In the genomic region with DNA sequence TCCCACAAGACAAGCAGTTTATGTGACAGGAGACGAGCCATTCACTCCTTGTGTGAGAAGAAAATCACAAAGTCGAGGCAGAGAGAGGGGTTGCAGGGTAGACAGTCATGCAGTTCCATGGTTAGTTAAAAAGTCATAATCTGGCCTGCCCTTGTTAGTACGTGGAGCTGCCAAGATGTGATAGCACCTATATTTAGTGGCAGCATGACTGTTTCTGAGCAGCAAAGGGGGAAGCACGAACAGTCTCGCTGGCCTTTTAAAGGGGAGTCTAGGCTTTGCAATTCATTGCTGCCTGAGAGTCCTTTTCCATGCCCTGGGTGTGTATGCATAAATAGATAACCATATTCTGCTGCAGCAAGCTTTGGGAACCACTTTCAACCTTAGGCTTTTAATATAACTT, we compare ENCODE assay signal across 18 mouse cellular contexts.
A peak's percentile ranks its signal among the peaks of the same experiment; 100 is the strongest.
DNase-seq lines count a peak whose midpoint lies in the region; ATAC-seq and TF ChIP-seq lines count a peak whose summit lies in the region.
"Had no signal": no experiment of that assay in that cellular context is flagged by ENCODE, and none has a peak within 500 bp of the region (broad histone marks: within the 10 kb centered on the region; RNA-seq: fewer than 3 reads in every experiment).

No protein-coding gene starts in this region.

- no peaks in the 10 kb centered on the region for H3K27me3 ChIP-seq in heart, embryonic 13.5 days (replicated peaks)
- no peaks in the 10 kb centered on the region for H3K27me3 ChIP-seq in heart, embryonic 15.5 days
- no peaks in the 10 kb centered on the region for H3K27me3 ChIP-seq in intestine, postnatal 0 days (replicated peaks; ENCODE audit: control insufficient read depth, insufficient read depth, low read length)
- H3K27me3 ChIP-seq: hindbrain, embryonic 12.5 days; kidney, embryonic 15.5 days had no signal

- H3K4me2 ChIP-seq in heart, embryonic 13.5 days = no peak overlapping the region
- H3K4me2 ChIP-seq in heart, embryonic 15.5 days = peak overlapping the region; percentile 19; the same call in 1 of the 2 replicates
- no peak overlapping the region for H3K4me2 ChIP-seq in intestine, postnatal 0 days (replicated peaks; ENCODE audit: low read depth)
- H3K4me2 ChIP-seq: hindbrain, embryonic 12.5 days; kidney, embryonic 15.5 days had no signal

- H3K9ac ChIP-seq in heart, embryonic 13.5 days = peak overlapping the region; percentile 28; the same call in 1 of the 2 replicates
- no peak overlapping the region for H3K9ac ChIP-seq in heart, embryonic 15.5 days
- H3K9ac ChIP-seq in intestine, postnatal 0 days (ENCODE audit: low read depth, low read length) = no peak overlapping the region
- H3K9ac ChIP-seq: hindbrain, embryonic 12.5 days; kidney, embryonic 15.5 days had no signal

- no peaks in the 10 kb centered on the region for H3K9me3 ChIP-seq in heart, embryonic 13.5 days
- no peaks in the 10 kb centered on the region for H3K9me3 ChIP-seq in heart, embryonic 15.5 days (replicated peaks)
- H3K9me3 ChIP-seq in intestine, postnatal 0 days (ENCODE audit: control insufficient read depth) = no peaks in the 10 kb centered on the region
- H3K9me3 ChIP-seq: embryonic facial prominence, embryonic 10.5 days; hindbrain, embryonic 12.5 days; kidney, embryonic 15.5 days had no signal

- no peak for TF ChIP-seq CTCF in intestine, postnatal 0 days (IDR thresholded peaks at IDR 0.05; ENCODE audit: low read depth)

- peaks cover 37% of the 10 kb centered on the region for H3K36me3 ChIP-seq in heart, embryonic 13.5 days
- H3K36me3 ChIP-seq in heart, embryonic 15.5 days = peaks cover 8% of the 10 kb centered on the region; the same call in 1 of the 2 replicates
- peaks cover 54% of the 10 kb centered on the region for H3K36me3 ChIP-seq in intestine, postnatal 0 days (ENCODE audit: control insufficient read depth, insufficient read depth)
- H3K36me3 ChIP-seq: kidney, embryonic 15.5 days had no signal

- no peak for ATAC-seq in heart, embryonic 13.5 days (ENCODE audit: extremely low read depth, insufficient number of reproducible peaks, low FRiP score, low TSS enrichment)
- ATAC-seq in heart, embryonic 15.5 days (replicated peaks; ENCODE audit: insufficient number of reproducible peaks, insufficient read depth, low FRiP score, low read depth) = no peak
- ATAC-seq in intestine, postnatal 0 days = no peak
- ATAC-seq: forebrain, embryonic 14.5 days had no signal

- 38% methylated on average over 5 of the region's 5 CpGs for WGBS in heart, embryonic 13.5 days
- 43% methylated on average over 5 of the region's 5 CpGs for WGBS in heart, embryonic 15.5 days
- WGBS in intestine, postnatal 0 days = 82% methylated on average over 5 of the region's 5 CpGs

- H3K27ac ChIP-seq in heart, embryonic 13.5 days (replicated peaks) = peak overlapping the region; percentile 65
- peak overlapping the region; percentile 71 for H3K27ac ChIP-seq in heart, embryonic 15.5 days
- no peak overlapping the region for H3K27ac ChIP-seq in intestine, postnatal 0 days (ENCODE audit: low read depth, low read length)
- H3K27ac ChIP-seq: gastrocnemius, adult 2 months; hindbrain, embryonic 12.5 days; hindbrain, postnatal 0 days; kidney, embryonic 15.5 days had no signal

- intact Hi-C loops in heart, postnatal 36 days (cut with DNase I) = no loop called here
- intact Hi-C loops in heart, postnatal 25 days (cut with DNase I) = no loop called here

- peak; percentile 17 to 28 for DNase-seq in heart, adult 18-20 months
- DNase-seq in heart, postnatal 36 days = no peak
- no peak for DNase-seq in heart, postnatal 25 days (ENCODE audit: low spot score)
- DNase-seq in heart, postnatal 4 days = peak; percentile 16
- no peak for DNase-seq in layer of hippocampus, adult 11-12 months (ENCODE audit: low spot score)
- DNase-seq: adrenal gland, adult 8-10 months; adrenal gland, postnatal 36 days; gastrocnemius, adult 2 months; gastrocnemius, postnatal 25 days; kidney, adult 2 months had no signal

- no peak overlapping the region for H3K4me3 ChIP-seq in heart, embryonic 13.5 days
- H3K4me3 ChIP-seq in heart, embryonic 15.5 days = no peak overlapping the region
- no peak overlapping the region for H3K4me3 ChIP-seq in intestine, postnatal 0 days (ENCODE audit: low read depth, low read length)
- H3K4me3 ChIP-seq: embryonic facial prominence, embryonic 10.5 days; gastrocnemius, adult 2 months; hindbrain, embryonic 12.5 days; kidney, embryonic 15.5 days had no signal

- H3K4me1 ChIP-seq in heart, embryonic 13.5 days = peaks cover 57% of the 10 kb centered on the region
- peaks cover 39% of the 10 kb centered on the region for H3K4me1 ChIP-seq in heart, embryonic 15.5 days (replicated peaks)
- no peaks in the 10 kb centered on the region for H3K4me1 ChIP-seq in intestine, postnatal 0 days (replicated peaks; ENCODE audit: control insufficient read depth, insufficient read depth, low read length)
- H3K4me1 ChIP-seq: kidney, embryonic 15.5 days had no signal

Comparison
In these comparisons a context has a peak if more than half of its experiments do, and no peak if none do; other contexts are left out.
1. DNase-seq: peak in heart, adult 18-20 months (2 of 2) and heart, postnatal 4 days (single experiment); none in heart, postnatal 36 days (0 of 2), heart, postnatal 25 days (single experiment) and layer of hippocampus, adult 11-12 months (single experiment).